ENCODE assay signal across 8 mouse cellular contexts in the genomic region with DNA sequence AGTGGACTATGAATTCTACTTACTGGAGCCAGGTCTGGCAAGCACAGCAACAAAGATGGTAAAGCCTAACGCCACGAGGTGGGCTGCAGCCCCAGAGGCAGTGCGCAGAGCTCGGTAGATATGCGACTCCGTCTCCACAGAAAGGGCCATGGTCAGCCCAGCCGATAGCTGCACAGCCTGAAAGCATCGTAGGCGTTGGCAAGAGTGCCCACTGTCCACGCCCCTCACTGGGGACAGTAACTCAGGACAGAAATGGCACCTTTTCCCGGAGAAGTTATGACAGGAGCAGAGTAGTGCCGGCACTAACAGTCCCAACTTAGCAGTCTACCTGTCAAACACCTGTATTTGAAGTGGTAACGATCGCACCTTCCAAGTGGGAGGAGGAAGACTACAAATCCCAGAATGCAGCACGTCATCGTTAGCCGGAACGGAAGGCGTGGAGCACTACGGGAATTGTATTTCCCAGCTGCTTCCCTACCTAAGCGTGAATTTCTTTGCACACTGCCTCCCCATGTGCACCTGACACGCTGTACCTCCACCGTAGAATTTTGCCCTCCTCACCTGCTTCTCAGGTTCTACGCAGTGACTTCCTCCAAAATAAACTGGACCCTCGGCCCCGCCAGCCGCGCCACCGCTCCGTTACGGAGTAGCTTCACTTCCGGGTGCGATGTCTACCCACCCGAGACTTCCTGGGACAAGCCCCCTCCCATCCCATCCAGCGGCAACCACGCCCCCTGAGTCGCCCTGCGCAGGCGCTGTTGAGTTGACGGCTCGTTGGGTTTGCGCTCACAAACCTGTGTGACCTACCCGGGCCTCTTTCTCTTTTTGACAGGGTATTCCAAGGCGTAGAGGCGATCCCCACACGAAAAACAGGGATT. TPM values are rescaled to one million over a fixed set of nuclear protein-coding genes. Genes with fewer than 3 reads are reported as not detected.
DNase-seq lines count a peak whose midpoint lies in the region; ATAC-seq and TF ChIP-seq lines count a peak whose summit lies in the region.

A gene (minus strand): TSS at position 720 of the 878 bp plus-strand sequence.
A gene (plus strand): TSS at position 753 of the 878 bp plus-strand sequence.

- H3K36me3 ChIP-seq in hindbrain, postnatal 0 days (ENCODE audit: insufficient read depth, low read length), result peaks cover 18% of the 10 kb centered on the region; the same call in 1 of the 2 replicates
- peaks cover 67% of the 10 kb centered on the region for H3K36me3 ChIP-seq in megakaryocyte, embryonic 14.5 days (replicated peaks; ENCODE audit: low read length)

- peak; percentile 83 for ATAC-seq in common myeloid progenitor, adult 5-6 weeks (replicated peaks; ENCODE audit: low read depth, poor library complexity, severe bottlenecking)
- ATAC-seq in hindbrain, postnatal 0 days, result peak; percentile 91

- under 1% methylated on average over 46 of the region's 46 CpGs for WGBS in hindbrain, postnatal 0 days

- intact Hi-C loops in gastrocnemius, adult 2 months (cut with DNase I), result no loop called here

- H3K4me2 ChIP-seq in hindbrain, postnatal 0 days (ENCODE audit: low read depth, low read length), result peak within 1 kb of the TSS; percentile 95

- peak within 1 kb of the TSS; percentile 88 for H3K4me3 ChIP-seq in gastrocnemius, adult 2 months
- peak within 1 kb of the TSS; percentile 63 for H3K4me3 ChIP-seq in hindbrain, postnatal 0 days (ENCODE audit: low read length)
- H3K4me3 ChIP-seq in megakaryocyte, embryonic 14.5 days (replicated peaks), result peak within 1 kb of the TSS; percentile 94

- DNase-seq in ZHBTc4 (ENCODE audit: low read depth, low spot score), result peak; percentile 98
- peak; percentile 96 for DNase-seq in gastrocnemius, adult 2 months
- peak; percentile 96 for DNase-seq in hindbrain, postnatal 0 days (ENCODE audit: low spot score)
- peak; percentile 87 to 92 for DNase-seq in left cerebral cortex, adult 8-10 months (ENCODE audit: low spot score in 2 of 2)
- peak; percentile 96 for DNase-seq in right cerebral cortex, postnatal 10 days (ENCODE audit: low spot score in 2 of 2)
- DNase-seq in urinary bladder, postnatal 25 days (ENCODE audit: low spot score), result peak; percentile 90

- peaks cover 24% of the 10 kb centered on the region; the same call in 1 of the 2 replicates for H3K4me1 ChIP-seq in hindbrain, postnatal 0 days (ENCODE audit: insufficient read depth, low read length)
- peaks cover 74% of the 10 kb centered on the region for H3K4me1 ChIP-seq in megakaryocyte, embryonic 14.5 days

- peak within 1 kb of the TSS; percentile 95 for H3K27ac ChIP-seq in gastrocnemius, adult 2 months
- peak within 1 kb of the TSS; percentile 69 for H3K27ac ChIP-seq in hindbrain, postnatal 0 days

- H3K27me3 ChIP-seq in hindbrain, postnatal 0 days (ENCODE audit: insufficient read depth, low read length), result no peaks in the 10 kb centered on the region
- no peaks in the 10 kb centered on the region for H3K27me3 ChIP-seq in megakaryocyte, embryonic 14.5 days (replicated peaks)

- peak within 1 kb of the TSS; percentile 40 for H3K9ac ChIP-seq in hindbrain, postnatal 0 days (replicated peaks; ENCODE audit: low read length)

- H3K9me3 ChIP-seq in hindbrain, postnatal 0 days (ENCODE audit: low read length), result no peaks in the 10 kb centered on the region
- H3K9me3 ChIP-seq in megakaryocyte, embryonic 14.5 days, result no peaks in the 10 kb centered on the region

- no peak for TF ChIP-seq CTCF in gastrocnemius, adult 2 months (IDR thresholded peaks at IDR 0.05)
- 0 out of 2 replicates have a peak, but pooled peaks have one; percentile 4 for TF ChIP-seq CTCF in hindbrain, postnatal 0 days (IDR thresholded peaks at IDR 0.05; ENCODE audit: low read depth)

RNA-seq across cellular contexts. Expression of the first gene that starts in this region (rescaled TPM):
- 13.7 and 33.9 TPM in 2 replicates for total RNA-seq in common myeloid progenitor, adult 5-6 weeks (2017)
- total RNA-seq in gastrocnemius, adult 2 months (2021), result 1 to 10 TPM; 3.1 TPM
- 56.5 and 69.3 TPM in 2 replicates for total RNA-seq in hindbrain, postnatal 0 days (2014; rRNA removed)
- 52.9 and 53.5 TPM in 2 replicates for polyA plus RNA-seq in hindbrain, postnatal 0 days (2015; fragmentation: Nextera tagmentation; extraction: Ambion mirVana)
- 10 to 100 TPM; 16.3 to 20.6 (median 19.2) TPM for total RNA-seq in left cerebral cortex, adult 8-10 months (2022)
- polyA plus RNA-seq in megakaryocyte, embryonic 14.5 days (2012; ENCODE audit: insufficient read depth, low replicate concordance), result 4.2 and 18.5 TPM in 2 replicates

RNA-seq across cellular contexts. Expression of the second gene that starts in this region (rescaled TPM):
- total RNA-seq in common myeloid progenitor, adult 5-6 weeks (2017), result 12.8 and 15.2 TPM in 2 replicates
- 10 to 100 TPM in 1 of 2 experiments, 1 to 10 TPM in 1; 9.7 to 11.5 TPM for total RNA-seq in gastrocnemius, adult 2 months (2021)
- 58.6 and 70.5 TPM in 2 replicates for total RNA-seq in hindbrain, postnatal 0 days (2014; rRNA removed)
- polyA plus RNA-seq in hindbrain, postnatal 0 days (2015; fragmentation: Nextera tagmentation; extraction: Ambion mirVana), result 53.0 and 54.6 TPM in 2 replicates
- 10 to 100 TPM; 40.8 to 42.3 (median 41.8) TPM for total RNA-seq in left cerebral cortex, adult 8-10 months (2022)
- 0.37 TPM in 1 of 2 replicates, not detected in the other for polyA plus RNA-seq in megakaryocyte, embryonic 14.5 days (2012; ENCODE audit: insufficient read depth, low replicate concordance)

Comparison
In these comparisons a context has a peak if more than half of its experiments do, and no peak if none do; other contexts are left out.
1. Peak in every context shown above with its lines: DNase-seq, ATAC-seq, H3K4me3 ChIP-seq and H3K27ac ChIP-seq.
2. RNA of the second gene that starts in this region (polyA plus RNA-seq): 53.0 to 54.6 TPM in hindbrain, postnatal 0 days; 0.37 TPM in megakaryocyte, embryonic 14.5 days; every median in the first group is over 10 times any median in the second.